Mouse (Mus musculus): ENCODE measurements around the gene Zfp27. TPM values are rescaled to one million over a fixed set of nuclear protein-coding genes. Genes with fewer than 3 reads are reported as not detected.

Zfp27 gene
- polyA plus RNA-seq, 1 experiment from 2014 or later = 9.6 TPM

GRCm38 (mm10) chr7:29874256-29874655 is 32.1 kb downstream of the Zfp27 start:
- ATAC-seq (replicated peaks; ENCODE audit: extremely low read depth, insufficient read depth, low FRiP score) = no peak
- peaks cover 40% of the 10 kb centered on the region for H3K9me3 ChIP-seq (replicated peaks; ENCODE audit: control insufficient read depth, low read length)

GRCm38 (mm10) chr7:29861660-29862059 is 44.7 kb downstream of the Zfp27 start:
- Histone ChIP-seq H3K9me3 (replicated peaks; ENCODE audit: control insufficient read depth, low read length) (no peaks in the 10 kb centered on the region), H3K9ac (ENCODE audit: low read length) (no peak overlapping the region), H3K4me1 (ENCODE audit: control insufficient read depth, insufficient read depth, low read length) (peaks cover 9% of the 10 kb centered on the region), H3K4me2 (ENCODE audit: low read depth, low read length) (no peak overlapping the region), H3K36me3 (ENCODE audit: control insufficient read depth, insufficient read depth) (peaks cover 5% of the 10 kb centered on the region), H3K27me3 (ENCODE audit: control insufficient read depth, insufficient read depth, low read length) (no peaks in the 10 kb centered on the region), H3K27ac (ENCODE audit: low read length) (no peak overlapping the region), H3K4me3 (ENCODE audit: low read length) (no peak overlapping the region)
- ATAC-seq (replicated peaks; ENCODE audit: extremely low read depth, insufficient read depth, low FRiP score) = no peak
- WGBS = 84% methylated on average over 7 of the region's 7 CpGs

More at GRCm38 (mm10) chr7:29874256-29874655, 32.1 kb downstream of the Zfp27 start:
- WGBS = 89% methylated on average over 10 of the region's 10 CpGs
- H3K4me2 ChIP-seq (ENCODE audit: low read depth, low read length) = no peak overlapping the region
- H3K36me3 ChIP-seq (ENCODE audit: control insufficient read depth, insufficient read depth) = peaks cover 30% of the 10 kb centered on the region
- H3K27me3 ChIP-seq (ENCODE audit: control insufficient read depth, insufficient read depth, low read length) = no peaks in the 10 kb centered on the region
- no peaks in the 10 kb centered on the region for H3K4me1 ChIP-seq (ENCODE audit: control insufficient read depth, insufficient read depth, low read length)
- H3K27ac ChIP-seq (ENCODE audit: low read length) = no peak overlapping the region
- no peak overlapping the region for H3K9ac ChIP-seq (ENCODE audit: low read length)
- H3K4me3 ChIP-seq (ENCODE audit: low read length) = no peak overlapping the region

GRCm38 (mm10) chr7:29859532-29860517 is 46.5 kb downstream of the Zfp27 start, which contains the start of gene Zfp420:
Gene Zfp420, plus strand, starts transcription at chr7:29859979.
- peak within 1 kb of the TSS; percentile 91 for H3K4me2 ChIP-seq (ENCODE audit: low read depth, low read length)
- 4% methylated on average over 32 of the region's 32 CpGs for WGBS
- H3K27ac ChIP-seq (ENCODE audit: low read length) = peak within 1 kb of the TSS; percentile 41; the same call in 1 of the 2 replicates
- H3K9me3 ChIP-seq (replicated peaks; ENCODE audit: control insufficient read depth, low read length) = no peaks in the 10 kb centered on the region
- H3K4me3 ChIP-seq (ENCODE audit: low read length) = peak within 1 kb of the TSS; percentile 69
- H3K4me1 ChIP-seq (ENCODE audit: control insufficient read depth, insufficient read depth, low read length) = peaks cover 9% of the 10 kb centered on the region
- H3K36me3 ChIP-seq (ENCODE audit: control insufficient read depth, insufficient read depth) = peaks cover 5% of the 10 kb centered on the region
- peak; percentile 95 for ATAC-seq (replicated peaks; ENCODE audit: extremely low read depth, insufficient read depth, low FRiP score)
- H3K27me3 ChIP-seq (ENCODE audit: control insufficient read depth, insufficient read depth, low read length) = no peaks in the 10 kb centered on the region
- H3K9ac ChIP-seq (ENCODE audit: low read length) = peak within 1 kb of the TSS; percentile 74

DNA sequence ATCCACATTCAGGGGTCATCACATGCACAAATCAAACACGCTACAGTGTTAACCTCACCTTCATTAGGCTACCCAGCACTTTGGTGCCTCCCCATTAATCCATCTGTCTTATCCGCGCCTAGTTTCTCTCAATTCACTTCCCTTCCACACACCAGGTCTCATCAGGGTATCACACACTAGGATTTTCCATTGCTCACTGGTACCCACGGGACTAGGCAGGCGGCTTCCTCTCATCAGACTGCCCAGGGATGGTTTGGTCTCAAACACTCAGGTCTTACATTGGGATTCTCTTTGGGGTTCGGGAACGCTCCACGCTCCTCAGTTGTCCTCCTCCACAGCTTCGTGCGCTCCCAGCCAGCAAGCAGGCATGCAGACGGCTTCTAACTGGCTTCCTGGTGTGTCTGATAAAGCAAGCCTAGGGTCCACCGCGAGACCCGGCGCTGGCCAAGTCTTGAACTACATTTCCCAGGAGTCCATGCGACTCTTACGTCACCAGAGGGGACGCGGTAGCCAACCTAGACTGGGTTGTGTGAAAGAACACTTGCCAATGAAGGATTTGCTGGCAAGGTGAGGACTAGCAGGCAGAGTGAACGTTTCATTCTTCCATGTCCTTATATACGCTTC is 53.0 kb downstream of the Zfp27 start, which contains the start of gene Zfp940:
Zfp940 (minus strand) TSS at position 451 of the 624 bp plus-strand sequence.
- no peaks in the 10 kb centered on the region for H3K36me3 ChIP-seq (ENCODE audit: control insufficient read depth, insufficient read depth)
- peak; percentile 92 for ATAC-seq (replicated peaks; ENCODE audit: extremely low read depth, insufficient read depth, low FRiP score)
- H3K9ac ChIP-seq (ENCODE audit: low read length) = peak within 1 kb of the TSS; percentile 77
- under 1% methylated on average over 21 of the region's 21 CpGs for WGBS
- H3K9me3 ChIP-seq (replicated peaks; ENCODE audit: control insufficient read depth, low read length) = 0 out of 2 replicates have a peak, but pooled peaks cover 3% of the 10 kb centered on the region
- H3K4me1 ChIP-seq (ENCODE audit: control insufficient read depth, insufficient read depth, low read length) = peaks cover 6% of the 10 kb centered on the region; the same call in 1 of the 2 replicates
- peak within 1 kb of the TSS; percentile 77 for H3K4me3 ChIP-seq (ENCODE audit: low read length)
- no peaks in the 10 kb centered on the region for H3K27me3 ChIP-seq (ENCODE audit: control insufficient read depth, insufficient read depth, low read length)
- no peak within 1 kb of the TSS for H3K27ac ChIP-seq (ENCODE audit: low read length)
- peak within 1 kb of the TSS; percentile 91 for H3K4me2 ChIP-seq (ENCODE audit: low read depth, low read length)

- 0 out of 2 replicates have a peak, but pooled peaks cover 3% of the 10 kb centered on the region for H3K9me3 ChIP-seq (replicated peaks; ENCODE audit: control insufficient read depth, low read length)
- H3K4me2 ChIP-seq (ENCODE audit: low read depth, low read length) = peak overlapping the region; percentile 91
- no peaks in the 10 kb centered on the region for H3K27me3 ChIP-seq (ENCODE audit: control insufficient read depth, insufficient read depth, low read length)
- peaks cover 6% of the 10 kb centered on the region; the same call in 1 of the 2 replicates for H3K4me1 ChIP-seq (ENCODE audit: control insufficient read depth, insufficient read depth, low read length)
- H3K27ac ChIP-seq (ENCODE audit: low read length) = no peak overlapping the region
- WGBS = 53% methylated on average over 9 of the region's 9 CpGs
- H3K4me3 ChIP-seq (ENCODE audit: low read length) = peak overlapping the region; percentile 77
- no peaks in the 10 kb centered on the region for H3K36me3 ChIP-seq (ENCODE audit: control insufficient read depth, insufficient read depth)
- H3K9ac ChIP-seq (ENCODE audit: low read length) = peak overlapping the region; percentile 77
- no peak for ATAC-seq (replicated peaks; ENCODE audit: extremely low read depth, insufficient read depth, low FRiP score)
Observed at GRCm38 (mm10) chr7:29852831-29853218, 53.5 kb downstream of the Zfp27 start.

DNA sequence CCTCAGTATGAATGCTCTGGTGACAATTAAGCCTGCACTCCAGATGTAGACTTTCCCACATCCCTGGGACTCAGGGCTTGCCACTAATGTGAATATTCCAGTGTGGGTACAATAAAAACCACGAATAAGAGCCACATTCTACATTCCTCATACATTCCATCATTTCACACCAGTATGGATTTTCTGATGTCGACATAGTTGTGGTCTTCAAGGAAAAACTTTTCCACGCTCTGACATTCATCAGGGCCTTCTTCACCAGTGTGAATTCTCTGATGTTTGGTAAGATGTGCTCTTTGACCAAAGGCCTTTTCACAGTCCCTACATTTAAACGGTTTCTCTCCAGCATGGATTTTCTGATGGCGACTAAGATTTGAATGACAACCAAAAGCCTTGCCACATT is 61.8 kb downstream of the Zfp27 start:
- Histone ChIP-seq H3K4me3 (ENCODE audit: low read length) (no peak overlapping the region), H3K36me3 (ENCODE audit: control insufficient read depth, insufficient read depth) (no peaks in the 10 kb centered on the region; the same call in 1 of the 2 replicates), H3K9me3 (replicated peaks; ENCODE audit: control insufficient read depth, low read length) (no peaks in the 10 kb centered on the region), H3K27me3 (ENCODE audit: control insufficient read depth, insufficient read depth, low read length) (no peaks in the 10 kb centered on the region), H3K4me2 (ENCODE audit: low read depth, low read length) (no peak overlapping the region), H3K27ac (ENCODE audit: low read length) (no peak overlapping the region), H3K9ac (ENCODE audit: low read length) (no peak overlapping the region), H3K4me1 (ENCODE audit: control insufficient read depth, insufficient read depth, low read length) (no peaks in the 10 kb centered on the region)
- ATAC-seq (replicated peaks; ENCODE audit: extremely low read depth, insufficient read depth, low FRiP score) = no peak
- 85% methylated on average over 5 of the region's 5 CpGs for WGBS

Small RNA genes within 50 kb of the gene (microRNA-seq; reads per million reads assigned to microRNA genes)
- 0.59 reads per million for gene Mir7668

Other genes starting within 250 kb of the Zfp27 start
- gene Catsperg2, start 179.5 kb downstream of the Zfp27 start, polyA plus RNA-seq (2015; fragmentation: Nextera tagmentation; extraction: Ambion mirVana) = not detected in 2 replicates
- 8.9 and 9.8 TPM in 2 replicates for gene Zfp84, start 138.0 kb downstream of the Zfp27 start, polyA plus RNA-seq (2015; fragmentation: Nextera tagmentation; extraction: Ambion mirVana)
- gene Zfp30, start 122.6 kb downstream of the Zfp27 start, polyA plus RNA-seq (2015; fragmentation: Nextera tagmentation; extraction: Ambion mirVana) = 6.2 and 6.9 TPM in 2 replicates
- 12.6 and 12.9 TPM in 2 replicates for gene Zfp790, start 90.5 kb downstream of the Zfp27 start, polyA plus RNA-seq (2015; fragmentation: Nextera tagmentation; extraction: Ambion mirVana)
- gene Zfp940, start 52.9 kb downstream of the Zfp27 start, polyA plus RNA-seq (2015; fragmentation: Nextera tagmentation; extraction: Ambion mirVana) = 1.5 TPM in 2 replicates
- gene Zfp420, start 46.6 kb downstream of the Zfp27 start, polyA plus RNA-seq (2015; fragmentation: Nextera tagmentation; extraction: Ambion mirVana) = 4.2 and 5.4 TPM in 2 replicates
- 3.0 and 3.2 TPM in 2 replicates for gene Zfp383, start 1.7 kb upstream of the Zfp27 start, polyA plus RNA-seq (2015; fragmentation: Nextera tagmentation; extraction: Ambion mirVana)
- 8.2 and 8.3 TPM in 2 replicates for gene Zfp74, start 47.5 kb upstream of the Zfp27 start, polyA plus RNA-seq (2015; fragmentation: Nextera tagmentation; extraction: Ambion mirVana)
- gene Zfp568, start 77.4 kb upstream of the Zfp27 start, polyA plus RNA-seq (2015; fragmentation: Nextera tagmentation; extraction: Ambion mirVana) = 16.0 and 18.4 TPM in 2 replicates
- gene Zfp14, start 144.8 kb upstream of the Zfp27 start, polyA plus RNA-seq (2015; fragmentation: Nextera tagmentation; extraction: Ambion mirVana) = 4.3 and 4.7 TPM in 2 replicates
- 4.8 and 5.2 TPM in 2 replicates for gene Zfp82, start 166.3 kb upstream of the Zfp27 start, polyA plus RNA-seq (2015; fragmentation: Nextera tagmentation; extraction: Ambion mirVana)
- gene Gm26920, start 183.8 kb upstream of the Zfp27 start, polyA plus RNA-seq (2015; fragmentation: Nextera tagmentation; extraction: Ambion mirVana) = not detected in 2 replicates
- 6.2 and 7.1 TPM in 2 replicates for gene Zfp566, start 184.0 kb upstream of the Zfp27 start, polyA plus RNA-seq (2015; fragmentation: Nextera tagmentation; extraction: Ambion mirVana)
- 75.3 and 76.0 TPM in 2 replicates for gene Zfp260, start 188.2 kb upstream of the Zfp27 start, polyA plus RNA-seq (2015; fragmentation: Nextera tagmentation; extraction: Ambion mirVana)
- gene Zfp382, start 215.4 kb upstream of the Zfp27 start, polyA plus RNA-seq (2015; fragmentation: Nextera tagmentation; extraction: Ambion mirVana) = 11.2 and 13.3 TPM in 2 replicates

Measured in heart, embryonic 16.5 days (tissue).